Mouse (Mus musculus): ENCODE results near the gene Stard9.

Gene Stard9

DNA sequence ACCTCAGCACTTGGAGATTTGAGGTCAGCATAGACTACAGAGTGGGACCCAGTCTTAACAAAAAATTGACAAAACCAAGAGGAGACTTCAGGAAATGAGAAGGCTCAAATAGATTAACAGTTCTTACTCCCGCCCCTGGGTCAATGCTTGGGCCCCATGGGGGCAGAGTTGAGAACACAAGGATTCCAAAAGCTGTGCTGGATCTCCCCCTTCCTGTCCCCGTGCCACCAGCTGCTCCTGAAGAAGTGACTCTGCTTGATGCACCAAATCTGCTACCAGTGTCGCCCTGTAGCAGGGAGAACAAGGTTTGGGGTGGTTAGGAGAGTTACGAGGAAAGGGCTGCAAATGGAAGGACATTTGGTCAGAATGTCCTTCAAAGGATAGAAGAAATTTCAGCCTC is 94.7 kb downstream of the Stard9 start:
- DNase-seq (ENCODE audit: low read depth in 2 of 2, low spot score in 2 of 2): no peak

DNA sequence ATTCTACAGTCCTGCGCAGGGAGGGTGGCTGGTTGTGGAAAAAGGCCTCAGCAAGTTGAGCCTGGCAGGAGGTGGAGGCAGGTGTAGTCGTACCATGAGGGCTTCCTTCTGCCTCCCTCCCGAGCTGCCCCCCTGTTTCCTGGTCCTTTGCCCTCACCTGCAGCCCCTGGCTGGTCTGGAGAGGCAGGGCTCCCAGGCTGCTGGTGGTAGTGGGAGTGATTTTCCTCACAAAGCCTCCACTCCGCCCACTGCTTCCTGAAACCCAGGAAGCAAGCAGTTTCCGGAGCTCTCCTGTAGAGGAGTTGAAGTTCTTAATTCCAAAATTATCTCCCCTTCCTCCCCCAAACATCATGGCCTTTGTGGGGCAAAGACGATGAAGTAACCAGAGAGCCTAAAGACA is 95.3 kb downstream of the Stard9 start:
- no peak for DNase-seq (ENCODE audit: low read depth in 2 of 2, low spot score in 2 of 2)

DNA sequence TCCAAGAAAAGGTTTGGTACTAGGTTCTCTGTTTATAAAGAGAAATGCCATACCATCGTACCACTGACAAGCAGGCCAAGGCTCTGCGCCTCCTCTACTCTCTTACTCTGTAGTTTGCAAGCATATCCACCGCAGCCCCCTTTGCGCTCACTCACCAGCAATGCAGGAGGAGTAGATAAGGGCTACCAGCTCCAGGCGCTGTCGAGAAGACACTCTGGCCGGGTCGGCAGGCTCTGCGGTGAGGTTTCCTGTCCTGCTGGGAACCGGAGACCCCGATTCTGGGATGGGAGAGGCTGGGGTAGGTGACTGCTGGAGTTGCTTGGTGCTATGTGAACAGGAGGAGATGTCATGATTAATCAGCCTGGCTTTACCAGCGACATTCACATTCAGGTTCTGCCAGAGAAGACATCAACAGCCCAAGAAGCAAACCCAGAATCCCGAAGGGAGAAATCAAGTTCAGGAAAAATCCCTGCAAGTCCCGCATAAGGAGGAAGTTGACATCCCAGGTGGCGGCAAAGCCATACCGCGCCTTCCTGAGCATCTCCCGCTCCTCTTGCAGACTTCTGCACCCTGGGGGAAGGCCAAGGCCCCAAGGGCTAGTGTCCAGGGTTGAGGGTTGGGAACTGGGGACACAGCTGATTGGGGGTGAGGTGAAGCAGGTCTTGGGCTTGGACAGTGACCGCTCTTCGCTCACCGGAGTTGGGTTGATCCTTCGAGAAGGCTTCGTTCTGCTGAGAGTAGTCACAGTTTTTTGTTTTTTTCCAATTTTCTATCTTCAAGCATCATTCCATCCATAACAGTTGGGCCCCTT is 101.1 kb downstream of the Stard9 start:
- no peak for DNase-seq (ENCODE audit: low read depth in 2 of 2, low spot score in 2 of 2)

DNA sequence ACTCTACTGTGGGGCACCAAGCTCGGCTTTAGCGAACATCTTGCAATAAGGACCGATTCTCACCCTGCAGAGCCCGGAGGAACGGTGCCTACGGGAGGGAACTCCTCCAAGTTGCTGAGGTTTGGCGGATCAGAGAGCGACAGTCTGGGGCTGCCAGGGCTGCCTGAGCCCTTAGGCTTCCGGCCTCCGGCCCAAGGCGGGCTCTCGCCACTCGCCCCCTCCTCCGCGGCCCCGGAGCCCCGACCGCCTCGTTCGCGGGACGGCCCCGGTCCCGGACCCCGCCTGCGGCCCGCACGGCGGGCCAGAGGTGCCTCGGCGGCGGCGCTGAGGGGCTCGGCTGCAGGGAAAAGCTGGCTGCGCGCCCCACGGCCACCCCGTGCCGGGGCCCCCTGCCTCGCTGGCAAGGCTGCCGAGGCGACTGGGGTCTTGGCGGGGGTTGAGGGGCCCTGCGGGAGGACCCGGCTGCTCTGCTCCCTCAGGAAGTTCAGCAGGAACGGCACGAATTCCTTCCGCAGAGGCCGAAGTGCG is 101.8 kb downstream of the Stard9 start:
- DNase-seq (ENCODE audit: low read depth in 2 of 2, low spot score in 2 of 2): peak in 1 of 2 experiments; percentile 11

DNA sequence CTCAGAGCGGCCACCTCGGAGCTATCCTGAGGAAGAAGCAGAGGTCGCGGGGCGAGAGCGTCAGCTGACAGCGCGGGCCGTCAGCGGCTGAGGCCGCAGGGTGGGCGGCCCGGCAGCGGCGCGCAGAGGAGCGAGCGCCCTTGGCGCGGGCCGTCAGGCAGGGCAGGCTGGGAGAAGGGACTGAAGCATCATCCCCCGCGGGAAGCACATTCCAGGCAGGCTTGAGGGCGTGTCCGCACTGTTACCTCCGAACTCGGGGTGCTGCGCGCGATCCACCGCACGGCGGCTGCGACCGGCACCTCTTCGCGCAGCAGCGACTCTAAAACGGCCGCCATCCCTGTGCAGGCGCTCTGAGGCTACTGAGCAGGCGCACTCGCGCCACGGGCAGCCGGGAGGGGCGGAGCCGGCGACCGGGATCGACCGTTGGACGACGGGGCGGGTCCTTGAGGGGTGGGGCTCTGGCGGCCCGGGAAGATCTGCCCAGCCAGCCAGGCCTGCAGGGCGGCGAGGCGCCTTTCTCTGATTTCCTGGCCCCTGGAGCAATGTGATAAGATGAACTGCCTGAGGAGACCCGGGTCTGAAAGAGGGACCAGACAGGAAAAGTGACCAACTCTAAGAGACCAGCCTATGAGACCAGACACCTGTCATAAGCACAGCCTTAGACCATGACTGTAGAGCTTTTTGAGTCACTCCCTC is 102.4 kb downstream of the Stard9 start:
- DNase-seq (ENCODE audit: low read depth in 2 of 2, low spot score in 2 of 2): peak; percentile 77 to 83

DNA sequence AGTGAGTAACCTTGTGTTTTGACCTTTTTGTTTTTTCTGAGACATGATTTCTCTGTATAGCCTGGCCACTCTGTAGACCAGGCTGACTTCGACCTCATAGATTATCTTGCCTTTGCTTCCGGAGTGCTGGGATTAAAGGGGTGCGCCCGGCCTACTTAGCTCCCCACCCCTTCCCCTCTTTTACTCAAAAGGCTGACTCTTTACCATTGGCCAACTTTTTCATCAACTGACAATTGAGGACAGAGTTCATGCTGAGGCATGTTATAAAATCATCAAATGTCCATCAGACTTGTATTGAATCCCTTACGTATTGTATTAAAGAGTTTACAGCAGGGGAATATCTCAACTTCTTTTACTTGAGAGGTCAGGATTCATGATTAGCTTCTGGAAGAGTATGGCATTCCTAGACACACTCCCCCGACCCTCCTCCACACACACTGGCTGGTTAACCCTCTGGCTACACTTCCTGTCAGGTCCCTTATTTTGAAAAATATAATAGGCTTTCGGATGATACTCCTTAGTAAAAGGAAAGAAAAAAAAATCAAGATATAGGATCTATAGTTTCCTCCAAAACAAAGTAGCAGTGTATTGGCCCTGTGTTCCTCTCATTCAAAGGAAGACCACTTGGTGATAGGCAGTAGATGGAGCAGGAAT is 103.1 kb downstream of the Stard9 start:
- no peak for DNase-seq (ENCODE audit: low read depth in 2 of 2, low spot score in 2 of 2)

DNA sequence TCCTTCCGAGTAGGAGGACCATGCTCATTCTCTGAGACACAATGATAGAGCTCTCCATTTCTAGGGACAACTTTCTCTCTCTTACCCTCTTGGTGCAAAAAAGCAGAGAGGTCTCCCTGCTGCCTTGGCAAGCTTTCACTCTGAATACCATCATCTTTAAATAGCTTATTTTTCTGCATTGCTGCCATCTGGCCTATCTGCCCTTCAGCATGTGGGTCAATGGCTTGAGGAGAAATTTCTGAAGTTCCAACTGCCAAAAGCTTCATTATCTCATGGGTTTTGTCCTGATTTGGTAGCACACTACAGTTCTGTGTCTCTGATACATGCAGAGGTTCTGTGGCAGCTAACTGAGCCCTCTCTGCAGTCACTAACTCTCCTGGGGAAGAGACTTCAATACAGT is 116.6 kb downstream of the Stard9 start:
- no peak for DNase-seq (ENCODE audit: low read depth in 2 of 2, low spot score in 2 of 2)

DNA sequence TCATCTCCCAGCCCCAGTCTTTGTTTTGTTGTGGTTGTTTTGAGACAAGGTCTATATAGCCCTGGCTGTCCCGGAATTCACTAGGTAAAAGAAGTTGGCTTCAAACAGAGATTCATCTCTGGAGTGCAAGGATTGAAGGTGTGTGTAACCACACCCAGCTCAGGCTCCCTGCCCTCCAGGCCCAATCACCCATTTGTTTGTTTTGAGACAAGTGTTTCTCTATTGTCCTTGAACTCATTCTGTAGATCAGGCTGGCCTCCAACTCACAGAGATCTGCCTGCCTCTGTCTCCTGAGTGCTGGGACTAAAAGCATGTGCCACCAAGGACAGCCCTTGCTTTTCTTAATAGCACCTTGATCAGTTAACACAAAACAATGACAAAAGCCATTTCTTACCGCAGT is 119.1 kb downstream of the Stard9 start:
- DNase-seq (ENCODE audit: low read depth in 2 of 2, low spot score in 2 of 2): no peak

DNA sequence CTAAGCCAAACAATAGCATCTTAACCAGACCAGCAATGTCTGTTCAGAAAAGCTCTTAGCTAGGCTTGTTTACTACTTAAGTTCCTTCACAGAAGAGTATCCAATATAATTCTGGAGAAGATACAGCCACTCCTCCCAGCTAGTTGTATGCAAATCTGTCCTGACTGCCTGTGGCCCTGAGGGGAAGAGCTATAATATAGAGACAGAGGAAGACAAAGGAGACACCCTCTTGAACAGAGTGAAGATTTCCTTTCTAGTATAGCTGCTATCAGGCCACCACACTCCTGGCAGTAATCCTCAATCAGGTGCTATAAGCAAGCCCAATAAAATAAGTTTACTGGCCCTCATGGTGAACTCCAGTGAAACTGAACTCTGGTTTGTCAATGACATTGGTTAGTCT is 133.0 kb downstream of the Stard9 start:
- DNase-seq (ENCODE audit: low read depth in 2 of 2, low spot score in 2 of 2): no peak

DNA sequence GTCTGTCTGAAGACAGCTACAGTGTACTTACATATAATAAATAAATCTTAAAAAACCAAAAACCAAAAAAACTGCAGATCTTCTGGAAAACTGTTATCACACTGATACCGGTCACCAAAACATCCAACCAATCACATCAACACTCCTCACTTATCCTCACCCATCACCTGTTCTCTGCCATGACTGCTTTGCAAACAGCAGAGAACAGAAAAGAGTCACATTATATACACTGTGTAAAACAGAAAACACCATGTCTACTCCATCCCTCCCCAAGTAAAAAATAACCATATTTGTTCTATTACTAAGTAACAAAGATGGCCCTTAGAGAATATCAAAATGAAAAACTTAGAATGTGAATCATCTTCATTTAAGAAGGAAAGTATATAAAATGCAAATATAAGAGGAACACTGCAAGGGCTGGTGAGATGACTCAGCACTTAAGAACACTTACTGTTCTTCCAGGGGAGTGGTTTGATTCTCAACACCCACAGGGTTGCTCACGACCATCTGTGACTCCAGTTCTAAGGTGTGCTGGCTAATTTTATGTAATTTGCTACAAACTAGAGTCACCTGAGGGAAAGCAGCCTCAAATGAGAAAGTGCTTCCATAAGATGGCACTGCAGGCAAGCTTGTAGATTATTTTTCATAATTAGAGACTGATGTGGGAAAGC is 141.5 kb downstream of the Stard9 start:
- no peak for DNase-seq (ENCODE audit: low read depth in 2 of 2, low spot score in 2 of 2)
